Mouse (Mus musculus): ENCODE results near the gene Gm10799. TPM values are rescaled to one million over a fixed set of nuclear protein-coding genes. Genes with fewer than 3 reads are reported as not detected.
A peak's percentile ranks its signal among the peaks of the same experiment; 100 is the strongest.
"Not testable (repeated sequence)": the region's sequence is repeated elsewhere in the genome, so short reads cannot be mapped to it uniquely, and the experiment has no call there.

The Gm10799 gene
- polyA plus RNA-seq, 2 experiments: not detected

- not testable (repeated sequence) for H3K36me3 ChIP-seq (replicated peaks; ENCODE audit: control insufficient read depth, insufficient read depth, low read depth); H3K27me3 ChIP-seq (ENCODE audit: control insufficient read depth, insufficient read depth, low read length); H3K9me3 ChIP-seq (ENCODE audit: control insufficient read depth, low read length)
- Histone ChIP-seq H3K4me2 (ENCODE audit: low read depth) (peak overlapping the region; percentile 63), H3K4me1 (replicated peaks; ENCODE audit: control insufficient read depth in 2 of 2, insufficient read depth in 2 of 2, low read length in 1 of 2) (peaks cover 18 to 34% of the 10 kb centered on the region in 2 experiments), H3K27ac (peak overlapping the region; percentile 86), H3K9ac (replicated peaks) (peak overlapping the region; percentile 40), H3K4me3 (ENCODE audit: insufficient read depth in 1 of 2, low read depth in 2 of 2, low read length in 2 of 2) (peak overlapping the region; percentile 32 to 34; a peak in 3 of 4 replicates)
- peak; percentile 54 to 64 (median 57) for DNase-seq (ENCODE audit: low read depth in 3 of 3, low spot score in 3 of 3)
- ATAC-seq (ENCODE audit: insufficient read depth): peak; percentile 99
- 8% methylated on average over 5 of the region's 5 CpGs for WGBS (ENCODE audit: insufficient replicate concordance)
- peak; percentile 88 for TF ChIP-seq EP300 (IDR thresholded peaks at IDR 0.05; ENCODE audit: low read depth)
Observed at GRCm38 (mm10) chr2:104078285-104078684, 9.9 kb upstream of the Gm10799 start.

DNA sequence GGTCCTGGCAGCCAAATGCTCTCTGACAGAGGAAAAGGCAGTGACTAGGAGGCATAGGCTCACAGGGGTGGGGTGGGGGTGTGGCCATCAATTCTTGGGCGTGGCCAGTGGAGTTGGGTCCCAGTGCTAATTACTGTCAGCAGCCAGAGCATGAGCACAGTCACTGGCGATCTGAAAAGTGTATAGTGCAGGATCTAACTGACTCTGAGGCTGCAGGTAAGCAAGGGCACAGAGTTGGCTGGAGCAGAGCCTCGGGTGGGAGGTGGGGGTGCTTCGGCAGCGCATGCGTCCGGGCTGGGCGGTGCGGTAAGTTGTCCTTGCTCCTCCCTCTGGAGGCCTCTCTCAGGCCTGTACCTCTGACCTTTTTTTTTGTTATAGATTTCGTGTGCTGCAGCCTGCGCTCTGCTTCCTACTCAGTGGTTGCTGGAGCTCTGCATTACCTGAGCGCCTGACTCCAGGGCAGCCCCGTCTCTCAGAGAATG is 1.4 kb upstream of the Gm10799 start, which contains the start of gene Cd59b:
Gene Cd59b (plus strand): TSS at position 146 of the 482 bp plus-strand sequence.
- peak within 1 kb of the TSS; percentile 72 for H3K4me2 ChIP-seq (ENCODE audit: low read depth)
- 10% methylated on average over 13 of the region's 13 CpGs for WGBS (ENCODE audit: insufficient replicate concordance)
- H3K4me3 ChIP-seq (ENCODE audit: insufficient read depth in 1 of 2, low read depth in 2 of 2, low read length in 2 of 2): peak within 1 kb of the TSS; percentile 58 to 98
- peak; percentile 95 for ATAC-seq (ENCODE audit: insufficient read depth)
- peak within 1 kb of the TSS; percentile 75 for H3K27ac ChIP-seq
- H3K27me3 ChIP-seq (ENCODE audit: control insufficient read depth, insufficient read depth, low read length): no peaks in the 10 kb centered on the region
- peak in 1 of 3 experiments; percentile 74 for DNase-seq (ENCODE audit: low read depth in 3 of 3, low spot score in 3 of 3)
- H3K4me1 ChIP-seq (replicated peaks; ENCODE audit: control insufficient read depth in 2 of 2, insufficient read depth in 2 of 2, low read length in 1 of 2): peaks cover 14 to 30% of the 10 kb centered on the region in 2 experiments
- H3K9ac ChIP-seq (replicated peaks): peak within 1 kb of the TSS; percentile 60
- no peaks in the 10 kb centered on the region for H3K9me3 ChIP-seq (ENCODE audit: control insufficient read depth, low read length)
- H3K36me3 ChIP-seq (replicated peaks; ENCODE audit: control insufficient read depth, insufficient read depth, low read depth): no peaks in the 10 kb centered on the region
- no peak for TF ChIP-seq EP300 (IDR thresholded peaks at IDR 0.05; ENCODE audit: low read depth)
- peak; percentile 32; the same call in 1 of the 2 replicates for TF ChIP-seq CTCF (IDR thresholded peaks at IDR 0.05; ENCODE audit: low read depth)

DNA sequence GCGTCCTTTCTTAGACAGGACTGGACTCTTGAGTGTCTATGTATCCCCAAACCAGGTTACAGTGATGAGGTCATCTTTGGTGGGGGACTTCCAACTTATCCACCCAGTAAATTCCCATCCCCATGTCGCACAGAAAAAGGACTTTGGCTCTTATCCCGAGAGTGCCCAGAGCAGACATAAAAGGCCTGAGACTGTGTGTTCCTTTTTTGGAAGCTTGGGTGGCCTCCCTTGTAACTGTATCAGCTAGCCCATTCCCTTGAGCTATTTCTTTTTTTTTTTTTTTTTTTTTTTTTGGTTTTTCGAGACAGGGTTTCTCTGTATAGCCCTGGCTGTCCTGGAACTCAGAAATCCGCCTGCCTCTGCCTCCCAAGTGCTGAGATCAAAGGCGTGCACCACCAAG is 2.8 kb downstream of the Gm10799 start, which contains the start of gene Gm10912:
Gene Gm10912 (plus strand): TSS at position 301 of the 400 bp plus-strand sequence.
- H3K36me3 ChIP-seq (replicated peaks; ENCODE audit: control insufficient read depth, insufficient read depth, low read depth): peaks cover 15% of the 10 kb centered on the region
- H3K27ac ChIP-seq; H3K9ac ChIP-seq (replicated peaks); H3K4me3 ChIP-seq (ENCODE audit: insufficient read depth in 1 of 2, low read depth in 2 of 2, low read length in 2 of 2); H3K27me3 ChIP-seq (ENCODE audit: control insufficient read depth, insufficient read depth, low read length); H3K4me2 ChIP-seq (ENCODE audit: low read depth); ATAC-seq (ENCODE audit: insufficient read depth); DNase-seq (ENCODE audit: low read depth in 3 of 3, low spot score in 3 of 3); H3K9me3 ChIP-seq (ENCODE audit: control insufficient read depth, low read length): not testable (repeated sequence)
- 78% methylated on average over 6 of the region's 6 CpGs for WGBS (ENCODE audit: insufficient replicate concordance)
- peaks cover 22 to 40% of the 10 kb centered on the region in 2 experiments for H3K4me1 ChIP-seq (replicated peaks; ENCODE audit: control insufficient read depth in 2 of 2, insufficient read depth in 2 of 2, low read length in 1 of 2)

DNA sequence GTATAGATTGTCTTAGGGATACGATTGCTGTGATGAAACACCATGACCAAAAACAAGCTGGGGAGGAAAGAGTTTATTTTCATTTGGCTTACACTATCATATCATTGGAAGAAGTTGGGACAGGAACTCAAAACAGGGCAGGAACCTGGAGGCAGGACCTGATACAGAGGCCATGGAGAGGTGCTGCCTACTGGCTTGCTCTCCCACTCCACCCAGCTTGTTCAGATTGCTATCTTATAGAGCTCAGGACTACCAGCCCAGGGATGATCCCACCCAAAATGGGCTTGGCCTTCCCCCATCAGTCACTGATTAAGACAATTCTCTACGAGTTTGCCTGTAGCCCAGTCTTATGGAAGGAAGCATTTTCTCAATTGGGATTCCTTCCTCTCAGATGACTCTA is 4.2 kb downstream of the Gm10799 start:
- no peak overlapping the region for H3K9ac ChIP-seq (replicated peaks)
- H3K27me3 ChIP-seq (ENCODE audit: control insufficient read depth, insufficient read depth, low read length): no peaks in the 10 kb centered on the region
- no peaks in the 10 kb centered on the region for H3K9me3 ChIP-seq (ENCODE audit: control insufficient read depth, low read length)
- H3K27ac ChIP-seq: no peak overlapping the region
- WGBS (ENCODE audit: insufficient replicate concordance): 52% methylated on average over 2 of the region's 2 CpGs
- ATAC-seq (ENCODE audit: insufficient read depth) (peak; percentile 70), DNase-seq (ENCODE audit: low read depth in 3 of 3, low spot score in 3 of 3) (peak in 1 of 3 experiments; percentile 37)
- TF ChIP-seq CTCF (IDR thresholded peaks at IDR 0.05; ENCODE audit: low read depth) (no peak), EP300 (IDR thresholded peaks at IDR 0.05; ENCODE audit: low read depth) (no peak)
- peaks cover 24% of the 10 kb centered on the region for H3K36me3 ChIP-seq (replicated peaks; ENCODE audit: control insufficient read depth, insufficient read depth, low read depth)
- no peak overlapping the region for H3K4me3 ChIP-seq (ENCODE audit: insufficient read depth in 1 of 2, low read depth in 2 of 2, low read length in 2 of 2)
- H3K4me2 ChIP-seq (ENCODE audit: low read depth): no peak overlapping the region
- peaks cover 12 to 27% of the 10 kb centered on the region in 2 experiments for H3K4me1 ChIP-seq (replicated peaks; ENCODE audit: control insufficient read depth in 2 of 2, insufficient read depth in 2 of 2, low read length in 1 of 2)

- Histone ChIP-seq H3K9me3 (ENCODE audit: control insufficient read depth, low read length) (no peaks in the 10 kb centered on the region), H3K27ac (no peak overlapping the region), H3K4me1 (replicated peaks; ENCODE audit: control insufficient read depth in 2 of 2, insufficient read depth in 2 of 2, low read length in 1 of 2) (peaks cover 8 to 21% of the 10 kb centered on the region in 2 experiments), H3K9ac (replicated peaks) (no peak overlapping the region), H3K4me2 (ENCODE audit: low read depth) (no peak overlapping the region), H3K36me3 (replicated peaks; ENCODE audit: control insufficient read depth, insufficient read depth, low read depth) (peaks cover 32% of the 10 kb centered on the region), H3K27me3 (ENCODE audit: control insufficient read depth, insufficient read depth, low read length) (no peaks in the 10 kb centered on the region), H3K4me3 (ENCODE audit: insufficient read depth in 1 of 2, low read depth in 2 of 2, low read length in 2 of 2) (no peak overlapping the region)
- ATAC-seq (ENCODE audit: insufficient read depth): no peak
- no peak for DNase-seq (ENCODE audit: low read depth in 3 of 3, low spot score in 3 of 3)
- TF ChIP-seq CTCF (IDR thresholded peaks at IDR 0.05; ENCODE audit: low read depth) (no peak), EP300 (IDR thresholded peaks at IDR 0.05; ENCODE audit: low read depth) (no peak)
Observed at GRCm38 (mm10) chr2:104062665-104063064, 5.7 kb downstream of the Gm10799 start.

Data from liver, embryonic 14.5 days (tissue).